Mouse (Mus musculus) heart, postnatal 0 days (tissue): Measurements from ENCODE around the gene Tm9sf2. TPM values are rescaled to one million over a fixed set of nuclear protein-coding genes. Genes with fewer than 3 reads are reported as not detected.

Experiments used
- ATAC-seq: fragments of 200-750 bp; cut with Nextera tagmentation; 2 replicates; pipeline ENCODE4 v1.8.0; 2017; ENCODE audit warnings: low read depth, moderate number of reproducible peaks, moderate library complexity; ENCODE audit not compliant: insufficient read depth
- DNase-seq: peaks from one replicate; pipeline ENCODE4 v3.0.0-alpha.2; 2016; ENCODE audit warnings: low spot score
- H3K27ac ChIP-seq: fragments of 300-500 bp; sonication (generic); 2 replicates; pipeline ENCODE4 v1.5.1; 2014; ENCODE audit warnings: low read depth, mild to moderate bottlenecking
- H3K27me3 ChIP-seq: fragments of 300-500 bp; sonication (generic); 2 replicates; pipeline ENCODE4 v1.6.1; 2014; ENCODE audit warnings: low read length, mixed read lengths; ENCODE audit not compliant: control insufficient read depth, insufficient read depth
- H3K36me3 ChIP-seq: fragments of 300-500 bp; sonication (generic); replicated peaks from 2 replicates; pipeline ENCODE4 v1.6.1; 2014; ENCODE audit warnings: low read length, mixed read lengths; ENCODE audit not compliant: control insufficient read depth, insufficient read depth
- H3K4me1 ChIP-seq: fragments of 300-500 bp; sonication (generic); 2 replicates; pipeline ENCODE4 v1.6.1; 2014; ENCODE audit warnings: antibody characterized with exemption; ENCODE audit not compliant: control insufficient read depth, insufficient read depth
- H3K4me2 ChIP-seq: fragments of 300-500 bp; sonication (generic); 2 replicates; pipeline ENCODE4 v1.6.1; 2014; ENCODE audit warnings: low read depth, mild to moderate bottlenecking, low read length, moderate library complexity
- H3K4me3 ChIP-seq: fragments of 300-500 bp; sonication (generic); 2 replicates; pipeline ENCODE4 v1.5.1; 2014; ENCODE audit warnings: low read depth, low read length
- H3K9ac ChIP-seq: fragments of 300-500 bp; sonication (generic); replicated peaks from 2 replicates; pipeline ENCODE4 v1.6.1; 2014; ENCODE audit warnings: low read depth, low read length, mixed read lengths
- H3K9me3 ChIP-seq: fragments of 300-500 bp; sonication (generic); replicated peaks from 2 replicates; pipeline ENCODE4 v1.6.1; 2016; ENCODE audit warnings: low read length; ENCODE audit not compliant: control insufficient read depth
- CTCF ChIP-seq: IDR thresholded peaks from 2 replicates; pipeline ENCODE4 v1.5.1; 2016; ENCODE audit warnings: antibody characterized with exemption, control low read depth, low read depth
- EP300 ChIP-seq: IDR thresholded peaks from 2 replicates; pipeline ENCODE4 v1.6.1; 2016; ENCODE audit warnings: antibody characterized with exemption, low read depth
- WGBS: fragments of 180-500 bp; shearing (Covaris S2); extraction: QIAGEN DNeasy Blood & Tissue Kit; methylation state at CpG from one replicate; pipeline ENCODE4 v1.1.7; 2014; 5-methylcytosine and 5-hydroxymethylcytosine counted together
- polyA plus RNA-seq: library from polyadenylated mRNA; unstranded; fragments of >200 nt; fragmentation: Nextera tagmentation; extraction: Ambion mirVana; gene quantifications from 2 replicates; pipeline ENCODE4 v1.2.1, GENCODE M21; 2015
- total RNA-seq: library from RNA; depleted of rRNA; stranded (reverse); fragments of >200 nt; gene quantifications from 2 replicates; pipeline ENCODE4 v1.2.3, GENCODE M21; 2014; ENCODE audit warnings: low replicate concordance

Tm9sf2 gene
- total and polyA plus RNA-seq, 2 experiments from 2014 or later: 104 to 117 TPM

DNA sequence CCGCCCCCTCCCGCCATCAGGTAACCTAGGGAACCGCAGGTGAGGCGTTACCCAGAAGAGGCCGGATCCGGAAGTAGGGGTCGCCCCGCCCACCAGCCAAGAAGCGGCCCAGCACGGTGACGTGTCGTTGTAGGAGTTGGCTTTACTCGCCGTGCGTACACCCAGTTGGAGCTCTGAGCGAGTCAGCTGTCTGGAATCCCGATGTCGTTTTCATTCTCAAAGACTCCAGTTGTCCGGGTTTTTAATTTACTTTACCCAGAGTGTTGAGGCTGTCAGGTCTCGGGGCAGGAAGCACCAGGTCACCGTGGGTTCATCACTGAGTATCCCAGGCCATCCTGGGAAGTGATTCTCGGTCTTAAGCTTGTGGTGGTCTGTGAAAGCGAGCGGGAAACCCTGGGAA is 2.0 kb upstream of the Tm9sf2 start:
- 1% methylated on average over 23 of the region's 24 CpGs for WGBS
- no peak for TF ChIP-seq EP300
- TF ChIP-seq CTCF: no peak
- DNase-seq (peak; percentile 96), ATAC-seq (peak; percentile 94)
- no peaks in the 10 kb centered on the region for H3K27me3 ChIP-seq
- H3K9me3 ChIP-seq: no peaks in the 10 kb centered on the region
- H3K36me3 ChIP-seq: no peaks in the 10 kb centered on the region
- peak overlapping the region; percentile 93 for H3K27ac ChIP-seq
- peaks cover 30% of the 10 kb centered on the region for H3K4me1 ChIP-seq
- H3K4me2 ChIP-seq: peak overlapping the region; percentile 65
- H3K4me3 ChIP-seq: peak overlapping the region; percentile 45
- H3K9ac ChIP-seq: peak overlapping the region; percentile 50

DNA sequence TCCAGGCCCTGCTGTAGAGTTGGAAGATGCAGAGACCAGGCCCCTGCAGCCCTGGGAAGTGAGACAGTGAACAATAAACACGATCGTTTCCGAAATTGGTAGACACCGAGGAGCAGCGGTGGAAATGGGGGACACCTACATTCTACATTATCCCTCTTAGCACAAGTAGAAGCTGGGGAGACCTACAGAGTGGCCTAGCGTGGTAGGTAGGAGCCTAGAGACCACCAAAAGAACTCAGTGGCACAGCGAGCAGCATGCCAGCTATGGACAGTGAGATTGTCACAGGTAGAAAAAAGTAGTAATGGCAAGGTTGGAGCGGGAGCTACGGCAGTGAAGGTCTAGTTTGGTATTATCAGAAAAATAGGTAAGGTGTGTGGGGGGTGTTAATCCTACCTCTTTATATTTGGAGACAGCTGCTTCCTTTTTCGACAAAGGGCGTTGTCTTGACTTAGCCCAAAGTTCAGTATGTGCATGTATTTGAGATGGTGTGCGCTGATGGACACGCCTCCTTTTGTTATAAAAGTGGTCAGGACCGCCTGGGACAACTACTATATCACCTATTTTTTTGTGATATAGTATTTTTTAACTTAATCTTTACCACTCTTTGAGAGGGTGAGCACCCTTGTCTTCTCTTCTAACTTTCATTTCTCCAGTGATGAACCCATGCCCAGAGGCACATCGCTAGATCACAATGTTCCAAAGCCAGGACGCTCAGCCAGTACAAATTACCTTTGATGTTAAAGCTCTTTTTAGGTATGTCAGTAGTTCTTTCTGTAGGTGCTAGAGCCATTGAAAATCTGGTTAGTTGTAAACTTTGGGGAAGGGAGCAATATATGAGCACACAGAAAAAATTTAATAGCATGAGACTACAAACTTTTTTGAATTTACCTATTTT is 1.2 kb upstream of the Tm9sf2 start:
- peak overlapping the region; percentile 93 for H3K27ac ChIP-seq
- DNase-seq (no peak), ATAC-seq (no peak)
- no peaks in the 10 kb centered on the region for H3K9me3 ChIP-seq
- H3K27me3 ChIP-seq: no peaks in the 10 kb centered on the region
- H3K4me2 ChIP-seq: peak overlapping the region; percentile 77
- 68% methylated on average over 16 of the region's 16 CpGs for WGBS
- peaks cover 30% of the 10 kb centered on the region for H3K4me1 ChIP-seq
- TF ChIP-seq CTCF (no peak), EP300 (no peak)
- H3K9ac ChIP-seq: peak overlapping the region; percentile 90
- no peaks in the 10 kb centered on the region for H3K36me3 ChIP-seq
- H3K4me3 ChIP-seq: peak overlapping the region; percentile 81

DNA sequence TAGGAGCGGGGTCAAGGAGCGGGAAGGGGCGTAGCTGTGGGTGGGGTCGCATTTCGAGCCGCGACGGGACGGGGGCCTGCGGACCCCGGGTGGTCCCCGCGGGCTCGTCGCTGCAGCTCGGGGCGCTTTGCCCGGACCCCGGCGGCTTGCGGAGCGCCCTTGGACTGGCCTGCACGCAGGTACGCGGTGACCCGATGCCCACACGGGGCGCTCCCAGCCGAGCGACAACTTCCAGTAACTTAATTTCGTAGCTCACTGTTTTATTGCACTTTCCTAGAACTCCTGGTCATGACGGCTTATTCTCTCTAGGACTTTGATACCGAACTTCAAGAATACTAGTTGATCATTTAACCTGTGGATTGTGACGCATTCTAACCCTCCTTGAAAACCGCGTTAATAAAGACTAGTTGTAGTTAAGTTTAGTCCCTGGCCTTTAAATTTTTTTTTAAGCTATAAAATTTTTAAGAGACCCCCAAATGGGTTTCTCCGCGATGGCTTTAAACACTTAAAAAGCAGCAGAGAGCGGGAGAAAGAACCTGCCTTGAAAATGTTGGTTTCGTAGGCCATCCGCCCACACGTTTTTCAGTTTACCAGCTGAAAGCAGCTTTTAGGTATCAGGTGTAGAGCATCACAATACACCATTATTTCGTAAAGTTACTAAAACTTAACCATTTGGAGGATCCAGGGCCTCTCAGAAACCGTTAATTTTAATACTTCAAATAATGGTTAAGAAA is 810 bp downstream of the Tm9sf2 start:
- Histone ChIP-seq H3K4me1 (peaks cover 30% of the 10 kb centered on the region), H3K27ac (peak overlapping the region; percentile 93), H3K4me2 (peak overlapping the region; percentile 77), H3K9me3 (no peaks in the 10 kb centered on the region), H3K27me3 (no peaks in the 10 kb centered on the region), H3K36me3 (peaks cover 4% of the 10 kb centered on the region; the same call in 1 of the 2 replicates), H3K9ac (peak overlapping the region; percentile 90), H3K4me3 (peak overlapping the region; percentile 81)
- ATAC-seq (peak; percentile 37), DNase-seq (peak; percentile 30)
- TF ChIP-seq CTCF: no peak
- no peak for TF ChIP-seq EP300
- WGBS: 4% methylated on average over 43 of the region's 44 CpGs

DNA sequence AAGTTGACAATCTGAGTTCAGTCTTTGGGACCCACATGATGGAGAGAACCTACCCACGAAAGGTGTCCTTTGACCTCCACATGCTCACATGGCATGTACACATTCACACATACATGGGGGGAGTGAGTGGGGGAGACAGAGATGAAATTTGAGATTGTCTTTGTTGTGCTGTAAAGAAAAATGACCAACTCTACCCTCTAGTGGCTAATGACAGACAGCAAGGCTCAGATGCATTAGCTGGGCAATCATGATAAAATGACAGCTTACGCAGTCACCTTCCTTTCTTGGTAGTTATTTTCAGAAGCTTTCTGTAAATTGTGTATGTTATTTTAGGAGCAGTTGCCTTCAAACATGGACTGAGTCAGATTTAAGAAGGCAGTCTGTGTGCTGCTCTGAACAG is 4.8 kb downstream of the Tm9sf2 start:
- H3K9ac ChIP-seq: no peak overlapping the region
- peaks cover 4% of the 10 kb centered on the region; the same call in 1 of the 2 replicates for H3K36me3 ChIP-seq
- no peaks in the 10 kb centered on the region for H3K9me3 ChIP-seq
- ATAC-seq (no peak), DNase-seq (peak; percentile 10)
- no peak overlapping the region for H3K4me2 ChIP-seq
- no peaks in the 10 kb centered on the region for H3K27me3 ChIP-seq
- WGBS: 85% methylated on average over 2 of the region's 2 CpGs
- H3K4me3 ChIP-seq: no peak overlapping the region
- TF ChIP-seq CTCF (peak; percentile 30), EP300 (no peak)
- no peak overlapping the region for H3K27ac ChIP-seq
- H3K4me1 ChIP-seq: peaks cover 22% of the 10 kb centered on the region

DNA sequence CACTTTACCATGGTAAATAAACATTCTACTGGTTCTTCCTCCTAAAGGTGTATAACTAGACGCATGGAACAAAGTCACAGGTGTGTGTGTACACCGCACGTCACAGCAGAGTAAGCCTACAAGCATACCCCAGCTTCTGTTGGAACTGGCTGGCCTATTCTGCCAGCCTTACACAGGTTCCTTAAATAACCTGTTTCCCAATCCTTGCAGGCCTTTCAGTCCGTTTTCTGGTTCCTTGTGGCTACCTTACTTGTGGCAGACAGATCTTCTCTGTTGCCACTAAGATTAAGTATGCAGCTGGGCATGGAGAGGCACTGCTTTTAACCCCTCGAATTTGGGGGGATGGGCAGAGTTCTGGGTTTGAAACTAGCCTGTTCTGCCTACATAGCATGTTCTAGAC is 5.5 kb downstream of the Tm9sf2 start:
- H3K4me3 ChIP-seq: no peak overlapping the region
- no peak for ATAC-seq
- WGBS: 83% methylated on average over 5 of the region's 5 CpGs
- H3K9ac ChIP-seq: no peak overlapping the region
- no peak overlapping the region for H3K27ac ChIP-seq
- DNase-seq: no peak
- no peaks in the 10 kb centered on the region for H3K27me3 ChIP-seq
- H3K4me1 ChIP-seq: peaks cover 22% of the 10 kb centered on the region
- H3K36me3 ChIP-seq: peaks cover 4% of the 10 kb centered on the region; the same call in 1 of the 2 replicates
- no peak for TF ChIP-seq CTCF
- TF ChIP-seq EP300: no peak
- no peak overlapping the region for H3K4me2 ChIP-seq
- H3K9me3 ChIP-seq: no peaks in the 10 kb centered on the region
